Mouse (Mus musculus): ENCODE results near the gene Alox12e. TPM values are rescaled to one million over a fixed set of nuclear protein-coding genes. Genes with fewer than 3 reads are reported as not detected.

The Alox12e gene
- total and polyA plus RNA-seq, 3 experiments: 0.10 to 0.16 TPM; not detected in 1

DNA sequence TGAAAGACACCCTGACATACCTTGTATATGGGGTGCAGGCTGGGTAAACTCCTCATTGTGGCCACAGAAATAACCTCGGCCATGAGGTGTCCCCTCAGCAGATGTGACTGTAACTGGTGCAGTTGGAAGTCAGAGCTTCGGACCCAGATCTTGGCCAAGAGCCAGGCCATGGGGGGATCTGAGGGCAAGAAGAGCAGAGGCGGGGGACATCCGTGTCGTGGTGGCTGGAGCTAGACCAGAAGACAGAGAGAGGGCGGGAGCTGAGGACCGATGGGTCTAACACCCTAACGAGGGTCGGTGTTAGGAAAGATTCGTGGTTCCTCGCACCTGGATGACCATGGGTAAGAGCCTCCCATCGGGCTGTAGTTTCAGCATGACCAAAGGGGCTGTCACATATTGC, 2.8 kb downstream of the Alox12e start:
- 66% methylated on average over 12 of the region's 12 CpGs for WGBS
- Histone ChIP-seq H3K9ac (ENCODE audit: low read depth, low read length) (no peak overlapping the region), H3K4me1 (ENCODE audit: control insufficient read depth, insufficient read depth, low read length) (no peaks in the 10 kb centered on the region), H3K27me3 (ENCODE audit: control insufficient read depth, insufficient read depth, low read length) (peaks cover 12% of the 10 kb centered on the region; the same call in 1 of the 2 replicates), H3K36me3 (ENCODE audit: control insufficient read depth, insufficient read depth, low read length) (no peaks in the 10 kb centered on the region), H3K79me2 (replicated peaks; ENCODE audit: control insufficient read depth, insufficient read depth, low read length) (no peaks in the 10 kb centered on the region), H3K4me3 (no peak overlapping the region), H3K27ac (no peak overlapping the region)
- DNase-seq: no peak
- intact Hi-C loops (cut with DNase I): loop anchor here (10.0 kb wide), 1 partner anchor 265 kb away; the partner anchor contains the start of gene Asgr1
- TF ChIP-seq POLR2A (IDR thresholded peaks at IDR 0.05; ENCODE audit: insufficient read depth, low read depth, low read length) (no peak), CTCF (IDR thresholded peaks at IDR 0.05) (no peak), EP300 (IDR thresholded peaks at IDR 0.05; ENCODE audit: insufficient read depth, low read depth, low read length) (no peak)

DNA sequence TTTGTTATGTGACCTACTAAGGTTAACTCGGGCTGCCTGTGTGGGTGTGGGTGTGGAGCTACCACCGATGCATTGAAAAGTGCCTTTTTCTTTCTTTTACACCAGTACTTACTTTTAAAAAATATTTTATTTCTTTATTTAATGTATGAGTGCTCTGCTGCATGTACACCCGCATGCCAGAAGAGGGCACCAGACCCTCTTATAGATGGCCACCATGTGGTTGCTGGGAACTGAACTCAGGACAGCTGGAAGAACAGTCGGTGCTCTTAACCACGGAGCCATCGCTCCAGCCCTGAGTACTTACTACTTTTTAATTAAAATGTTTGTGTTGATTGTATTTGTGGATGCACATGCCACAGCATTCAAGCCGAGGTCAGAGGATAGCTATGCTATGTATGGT, 8.6 kb downstream of the Alox12e start:
- TF ChIP-seq CTCF (IDR thresholded peaks at IDR 0.05): peak; percentile 81
- no peak for TF ChIP-seq POLR2A (IDR thresholded peaks at IDR 0.05; ENCODE audit: insufficient read depth, low read depth, low read length)
- TF ChIP-seq EP300 (IDR thresholded peaks at IDR 0.05; ENCODE audit: insufficient read depth, low read depth, low read length): no peak
- no peak for DNase-seq
- no peaks in the 10 kb centered on the region for H3K36me3 ChIP-seq (ENCODE audit: control insufficient read depth, insufficient read depth, low read length)
- no peak overlapping the region for H3K4me3 ChIP-seq
- no peaks in the 10 kb centered on the region for H3K79me2 ChIP-seq (replicated peaks; ENCODE audit: control insufficient read depth, insufficient read depth, low read length)
- H3K4me1 ChIP-seq (ENCODE audit: control insufficient read depth, insufficient read depth, low read length): no peaks in the 10 kb centered on the region; the same call in 1 of the 2 replicates
- H3K9ac ChIP-seq (ENCODE audit: low read depth, low read length): no peak overlapping the region
- H3K27ac ChIP-seq: no peak overlapping the region
- 40% methylated on average over 7 of the region's 7 CpGs for WGBS
- 0 out of 2 replicates have a peak, but pooled peaks cover 1% of the 10 kb centered on the region for H3K27me3 ChIP-seq (ENCODE audit: control insufficient read depth, insufficient read depth, low read length)
- intact Hi-C loops (cut with DNase I): loop anchor here (10.0 kb wide), 1 partner anchor 259 kb away; the partner anchor contains the start of gene Asgr1

DNA sequence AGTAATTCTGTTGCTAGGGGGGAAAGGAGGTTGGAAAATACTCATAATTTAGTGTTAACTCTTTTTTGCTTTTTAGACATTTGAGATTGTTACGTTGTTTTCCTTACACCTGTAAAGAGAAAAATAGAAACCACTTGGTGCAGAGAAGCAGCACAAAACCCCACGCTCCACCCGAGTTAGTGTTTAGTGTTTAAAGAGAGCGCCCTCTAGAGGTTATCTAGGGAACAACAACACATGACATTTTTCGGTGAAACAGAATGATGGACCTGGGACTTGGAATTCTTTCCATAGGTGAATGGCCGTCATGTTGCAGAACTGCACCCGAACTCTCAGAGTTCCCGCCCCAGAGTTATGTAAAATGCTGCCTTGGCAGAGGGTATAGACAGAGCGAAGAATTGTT, 13.1 kb downstream of the Alox12e start:
- no peak overlapping the region for H3K9ac ChIP-seq (ENCODE audit: low read depth, low read length)
- no peaks in the 10 kb centered on the region for H3K27me3 ChIP-seq (ENCODE audit: control insufficient read depth, insufficient read depth, low read length)
- intact Hi-C loops (cut with DNase I): loop anchor here (1.0 kb wide), 1 partner anchor 54 kb away; the partner anchor contains the start of gene Alox12
- WGBS: 12% methylated on average over 9 of the region's 9 CpGs
- H3K4me3 ChIP-seq: no peak overlapping the region
- no peak overlapping the region; the same call in 1 of the 2 replicates for H3K27ac ChIP-seq
- no peaks in the 10 kb centered on the region for H3K79me2 ChIP-seq (replicated peaks; ENCODE audit: control insufficient read depth, insufficient read depth, low read length)
- no peak for TF ChIP-seq EP300 (IDR thresholded peaks at IDR 0.05; ENCODE audit: insufficient read depth, low read depth, low read length)
- peak; percentile 86 for TF ChIP-seq CTCF (IDR thresholded peaks at IDR 0.05)
- H3K36me3 ChIP-seq (ENCODE audit: control insufficient read depth, insufficient read depth, low read length): no peaks in the 10 kb centered on the region
- peaks cover 4% of the 10 kb centered on the region for H3K4me1 ChIP-seq (ENCODE audit: control insufficient read depth, insufficient read depth, low read length)
- DNase-seq: no peak

DNA sequence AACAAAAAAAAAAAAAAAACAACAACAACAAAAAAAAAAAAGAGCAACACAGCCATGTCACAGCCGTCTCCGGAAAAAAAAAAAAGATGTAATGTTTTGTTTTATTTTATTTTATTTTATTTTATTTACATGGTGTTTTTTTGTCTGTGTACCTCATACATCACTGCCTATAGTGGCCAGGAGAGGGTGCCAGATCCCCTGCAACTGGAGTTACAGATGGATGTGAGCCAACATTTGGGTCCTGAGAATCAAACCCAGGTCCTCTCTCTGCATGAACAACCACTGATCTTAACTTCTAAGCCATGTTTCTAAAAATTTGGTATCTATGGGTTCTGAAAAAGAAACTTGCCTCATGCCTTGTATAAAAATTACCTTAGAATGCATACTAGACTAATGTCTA, 14.1 kb downstream of the Alox12e start:
- DNase-seq: no peak
- WGBS: 93% methylated on average over 2 of the region's 2 CpGs
- H3K27me3 ChIP-seq (ENCODE audit: control insufficient read depth, insufficient read depth, low read length): no peaks in the 10 kb centered on the region
- no peak overlapping the region for H3K4me3 ChIP-seq
- no peaks in the 10 kb centered on the region for H3K36me3 ChIP-seq (ENCODE audit: control insufficient read depth, insufficient read depth, low read length)
- no peaks in the 10 kb centered on the region for H3K79me2 ChIP-seq (replicated peaks; ENCODE audit: control insufficient read depth, insufficient read depth, low read length)
- TF ChIP-seq POLR2A (IDR thresholded peaks at IDR 0.05; ENCODE audit: insufficient read depth, low read depth, low read length) (no peak), CTCF (IDR thresholded peaks at IDR 0.05) (peak; percentile 57)
- intact Hi-C loops (cut with DNase I): no loop called here
- no peak overlapping the region for H3K27ac ChIP-seq
- H3K4me1 ChIP-seq (ENCODE audit: control insufficient read depth, insufficient read depth, low read length): peaks cover 4% of the 10 kb centered on the region
- H3K9ac ChIP-seq (ENCODE audit: low read depth, low read length): no peak overlapping the region

DNA sequence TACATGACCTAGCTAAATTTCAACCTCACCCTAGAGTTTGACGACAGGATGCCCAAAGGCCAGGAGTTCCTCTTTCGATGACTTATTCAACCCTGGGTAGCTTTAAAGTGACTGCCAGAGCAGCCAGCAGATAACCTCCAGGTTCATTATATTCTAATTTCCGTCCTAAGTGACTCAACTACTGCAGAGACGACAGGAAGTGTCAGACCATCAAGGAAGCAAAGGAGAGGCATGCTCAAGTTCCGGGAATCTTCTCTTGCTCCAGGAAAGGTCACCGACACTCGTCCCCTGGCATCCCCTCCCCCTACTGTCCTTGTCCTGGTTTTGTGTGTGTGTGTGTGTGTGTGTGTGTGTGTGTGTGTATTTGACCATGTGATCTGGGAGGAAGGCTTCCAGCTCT, 16.3 kb downstream of the Alox12e start:
- Histone ChIP-seq H3K36me3 (ENCODE audit: control insufficient read depth, insufficient read depth, low read length) (no peaks in the 10 kb centered on the region), H3K27ac (0 out of 2 replicates have a peak overlapping the region, but pooled peaks have one; percentile 7), H3K4me1 (ENCODE audit: control insufficient read depth, insufficient read depth, low read length) (peaks cover 9% of the 10 kb centered on the region), H3K79me2 (replicated peaks; ENCODE audit: control insufficient read depth, insufficient read depth, low read length) (no peaks in the 10 kb centered on the region), H3K27me3 (ENCODE audit: control insufficient read depth, insufficient read depth, low read length) (no peaks in the 10 kb centered on the region), H3K9ac (ENCODE audit: low read depth, low read length) (no peak overlapping the region), H3K4me3 (no peak overlapping the region)
- DNase-seq: no peak
- intact Hi-C loops (cut with DNase I): no loop called here
- no peak for TF ChIP-seq CTCF (IDR thresholded peaks at IDR 0.05)
- TF ChIP-seq EP300 (IDR thresholded peaks at IDR 0.05; ENCODE audit: insufficient read depth, low read depth, low read length): no peak
- no peak for TF ChIP-seq POLR2A (IDR thresholded peaks at IDR 0.05; ENCODE audit: insufficient read depth, low read depth, low read length)
- WGBS: 21% methylated on average over 7 of the region's 7 CpGs

DNA sequence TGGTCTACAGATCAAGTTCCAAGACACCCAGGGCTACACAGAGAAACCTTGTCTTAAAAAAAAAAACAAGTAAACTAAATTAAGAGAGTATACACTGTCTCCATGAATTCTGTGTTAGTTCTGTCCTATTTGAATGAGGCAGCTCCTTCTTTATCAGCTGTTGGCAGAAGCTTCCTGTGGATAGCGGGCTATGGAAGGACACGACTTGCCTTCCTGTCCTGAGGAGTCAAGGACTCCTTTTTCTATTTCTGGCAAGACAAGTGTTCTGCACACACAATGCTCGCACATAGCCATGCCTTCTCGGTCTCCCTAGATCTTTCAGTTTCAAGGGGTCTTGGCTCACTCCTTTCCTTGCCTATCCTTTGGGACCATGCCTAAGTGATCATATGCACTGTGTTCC, 20.1 kb downstream of the Alox12e start:
- H3K36me3 ChIP-seq (ENCODE audit: control insufficient read depth, insufficient read depth, low read length): no peaks in the 10 kb centered on the region
- WGBS: 9% methylated on average over 4 of the region's 4 CpGs
- H3K27ac ChIP-seq: peak overlapping the region; percentile 34; the same call in 1 of the 2 replicates
- intact Hi-C loops (cut with DNase I): no loop called here
- peaks cover 14% of the 10 kb centered on the region for H3K4me1 ChIP-seq (ENCODE audit: control insufficient read depth, insufficient read depth, low read length)
- H3K27me3 ChIP-seq (ENCODE audit: control insufficient read depth, insufficient read depth, low read length): no peaks in the 10 kb centered on the region
- DNase-seq: peak in 1 of 2 experiments; percentile 14
- no peaks in the 10 kb centered on the region for H3K79me2 ChIP-seq (replicated peaks; ENCODE audit: control insufficient read depth, insufficient read depth, low read length)
- peak; percentile 41; the same call in 1 of the 2 replicates for TF ChIP-seq POLR2A (IDR thresholded peaks at IDR 0.05; ENCODE audit: insufficient read depth, low read depth, low read length)
- no peak for TF ChIP-seq CTCF (IDR thresholded peaks at IDR 0.05)
- peak; percentile 58; the same call in 1 of the 2 replicates for TF ChIP-seq EP300 (IDR thresholded peaks at IDR 0.05; ENCODE audit: insufficient read depth, low read depth, low read length)
- H3K4me3 ChIP-seq: no peak overlapping the region
- 0 out of 2 replicates have a peak overlapping the region, but pooled peaks have one; percentile 27 for H3K9ac ChIP-seq (ENCODE audit: low read depth, low read length)

All from heart, adult 2 months (tissue).